Mouse (Mus musculus) liver, adult 2 months (tissue): Measurements from ENCODE around the gene Dct.
A peak's percentile ranks its signal among the peaks of the same experiment; 100 is the strongest.

Source experiments
- CTCF ChIP-seq: fragments of 200-500 bp; IDR thresholded peaks from 2 replicates; pipeline ENCODE4 v1.5.1; 2011; ENCODE audit warnings: low read depth, low read length, control low read depth
- POLR2A ChIP-seq: fragments of 200-500 bp; IDR thresholded peaks from 2 replicates; pipeline ENCODE4 v1.6.1; 2011; ENCODE audit warnings: low read length, control low read depth; ENCODE audit not compliant: insufficient read depth; ENCODE audit errors: extremely low read depth

DNA sequence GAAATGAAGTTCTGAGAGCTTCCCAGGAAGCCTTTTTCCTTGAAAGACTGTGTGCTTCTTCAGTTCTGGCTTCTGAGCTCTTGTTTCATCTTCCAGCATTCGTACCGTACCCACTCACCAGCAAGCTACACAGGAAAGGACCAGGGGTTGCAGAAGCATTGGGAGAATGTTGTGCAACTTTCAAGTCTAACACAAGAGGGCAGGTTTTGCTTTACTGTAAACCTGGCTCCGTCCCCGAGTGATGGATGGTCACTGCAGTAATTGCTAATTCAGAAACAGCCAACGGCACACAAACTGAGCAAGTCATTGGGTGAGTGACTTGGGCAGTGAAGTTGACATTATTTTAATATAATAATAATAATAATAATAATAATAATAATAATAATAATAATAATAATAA is 46.3 kb downstream of the Dct start:
- TF ChIP-seq POLR2A: no peak
- peak; percentile 38 for TF ChIP-seq CTCF
